Mouse (Mus musculus) heart, adult 2 months (tissue): ENCODE data around the gene Rrp9. TPM values are rescaled to one million over a fixed set of nuclear protein-coding genes. Genes with fewer than 3 reads are reported as not detected.
A peak's percentile ranks its signal among the peaks of the same experiment; 100 is the strongest.

Experiments used
- DNase-seq, 2 experiments: peaks; one replicate each; pipeline ENCODE4 v3.0.0; 2021
- H3K27ac ChIP-seq: fragments of 200-600 bp; 2 replicates; pipeline ENCODE4 v1.8.1; 2022
- H3K27me3 ChIP-seq: fragments of 200-500 bp; 2 replicates; pipeline ENCODE4 v1.6.1; 2012; ENCODE audit warnings: mild to moderate bottlenecking, low read length, inconsistent platforms, mixed read lengths; ENCODE audit not compliant: control insufficient read depth, insufficient read depth
- H3K36me3 ChIP-seq: fragments of 200-500 bp; 2 replicates; pipeline ENCODE4 v1.6.1; 2012; ENCODE audit warnings: low read length, inconsistent platforms; ENCODE audit not compliant: control insufficient read depth, insufficient read depth
- H3K4me1 ChIP-seq: fragments of 200-500 bp; 2 replicates; pipeline ENCODE4 v1.6.1; 2011; ENCODE audit warnings: low read length; ENCODE audit not compliant: control insufficient read depth, insufficient read depth
- H3K4me3 ChIP-seq: fragments of 200-600 bp; 2 replicates; pipeline ENCODE4 v1.8.1; 2022
- H3K79me2 ChIP-seq: fragments of 200-500 bp; replicated peaks from 2 replicates; pipeline ENCODE4 v1.6.1; 2012; ENCODE audit warnings: mild to moderate bottlenecking, inconsistent platforms, low read length, moderate library complexity, mixed read lengths; ENCODE audit not compliant: control insufficient read depth, insufficient read depth
- H3K9ac ChIP-seq: fragments of 200-500 bp; 2 replicates; pipeline ENCODE4 v1.6.1; 2012; ENCODE audit warnings: low read depth, mild to moderate bottlenecking, control low read depth, inconsistent platforms, low read length, mixed read lengths
- CTCF ChIP-seq: fragments of 200-600 bp; IDR thresholded peaks from 2 replicates; pipeline ENCODE4 v1.8.1; 2022; ENCODE audit warnings: antibody characterized with exemption, mild to moderate bottlenecking, moderate library complexity
- EP300 ChIP-seq: fragments of 200-500 bp; IDR thresholded peaks from 2 replicates; pipeline ENCODE4 v1.6.1; 2011; ENCODE audit warnings: low read depth, low read length, control low read depth; ENCODE audit not compliant: insufficient read depth
- POLR2A ChIP-seq: fragments of 200-500 bp; IDR thresholded peaks from 2 replicates; pipeline ENCODE4 v1.6.1; 2011; ENCODE audit warnings: mild to moderate bottlenecking, low read depth, low read length, control low read depth; ENCODE audit not compliant: insufficient read depth
- WGBS: fragments of 180-500 bp; shearing (Covaris S2); methylation state at CpG from one replicate; pipeline ENCODE4 v1.1.7; 2018; 5-methylcytosine and 5-hydroxymethylcytosine counted together
- intact Hi-C: fragments of 180-260 bp; cut with DNase I; formaldehyde crosslinking; loops from one replicate; pipeline ENCODE4 v1.15.1; 2025
- polyA plus RNA-seq: library from polyadenylated mRNA; depleted of rRNA; stranded (reverse); fragments of >200 nt; gene quantifications from 2 replicates; pipeline ENCODE4 v1.2.3, GENCODE M21; 2012
- total RNA-seq, 2 experiments: library from RNA; stranded (reverse); gene quantifications; 2 replicates each; pipeline ENCODE4 v1.2.3; 2021

Rrp9 gene
- total and polyA plus RNA-seq, 3 experiments = 18.9 to 23.4 (median 21.0) TPM

DNA sequence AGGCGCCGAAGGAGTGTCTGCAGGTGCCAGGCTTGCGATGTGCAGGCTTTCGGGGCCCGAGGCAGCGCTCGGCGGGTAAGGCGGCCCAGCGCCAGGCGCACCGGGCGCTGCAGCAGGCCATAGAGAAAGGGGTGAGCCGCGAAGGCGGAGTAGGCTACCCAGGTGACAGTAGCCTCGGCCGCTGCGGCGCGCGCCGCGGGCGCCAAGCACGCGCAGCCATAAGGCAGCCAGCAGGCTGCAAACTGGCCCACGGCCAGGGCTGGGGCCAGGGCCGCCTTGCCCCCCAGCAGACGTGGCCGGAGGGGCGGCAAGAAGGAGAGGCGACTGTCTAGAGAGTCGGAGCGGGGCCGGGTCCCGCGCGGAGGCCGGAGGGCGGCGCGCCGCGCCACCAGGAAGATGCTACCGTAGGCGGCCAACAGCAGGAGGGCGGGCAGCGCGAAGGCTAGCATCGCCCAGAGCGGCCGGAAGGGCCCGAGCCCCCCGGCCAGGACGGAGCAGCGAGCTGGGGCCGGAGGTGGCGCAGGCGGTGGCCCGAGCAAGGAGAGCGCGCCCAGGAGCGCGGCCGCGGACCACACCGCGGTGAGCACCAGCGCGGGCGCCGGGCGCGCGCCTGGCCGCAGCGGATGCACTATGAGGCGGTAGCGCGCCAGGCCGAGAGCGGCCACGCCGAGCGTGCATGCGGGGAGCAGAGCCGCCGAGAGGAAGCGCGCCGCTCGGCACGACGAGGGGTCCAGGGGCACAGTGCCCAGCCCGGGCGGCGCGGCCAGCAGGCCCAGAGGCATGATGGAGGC lies 10.8 kb upstream of the Rrp9 start:
- Histone ChIP-seq H3K9ac (peak overlapping the region; percentile 70), H3K27ac (peak overlapping the region; percentile 49), H3K36me3 (no peaks in the 10 kb centered on the region), H3K79me2 (0 out of 2 replicates have a peak, but pooled peaks cover under 1% of the 10 kb centered on the region), H3K4me1 (no peaks in the 10 kb centered on the region), H3K4me3 (peak overlapping the region; percentile 61), H3K27me3 (no peaks in the 10 kb centered on the region)
- no peak for TF ChIP-seq EP300
- TF ChIP-seq POLR2A = no peak
- TF ChIP-seq CTCF = no peak
- peak; percentile 75 to 78 for DNase-seq
- 4% methylated on average over 99 of the region's 99 CpGs for WGBS
- intact Hi-C loops = no loop called here

DNA sequence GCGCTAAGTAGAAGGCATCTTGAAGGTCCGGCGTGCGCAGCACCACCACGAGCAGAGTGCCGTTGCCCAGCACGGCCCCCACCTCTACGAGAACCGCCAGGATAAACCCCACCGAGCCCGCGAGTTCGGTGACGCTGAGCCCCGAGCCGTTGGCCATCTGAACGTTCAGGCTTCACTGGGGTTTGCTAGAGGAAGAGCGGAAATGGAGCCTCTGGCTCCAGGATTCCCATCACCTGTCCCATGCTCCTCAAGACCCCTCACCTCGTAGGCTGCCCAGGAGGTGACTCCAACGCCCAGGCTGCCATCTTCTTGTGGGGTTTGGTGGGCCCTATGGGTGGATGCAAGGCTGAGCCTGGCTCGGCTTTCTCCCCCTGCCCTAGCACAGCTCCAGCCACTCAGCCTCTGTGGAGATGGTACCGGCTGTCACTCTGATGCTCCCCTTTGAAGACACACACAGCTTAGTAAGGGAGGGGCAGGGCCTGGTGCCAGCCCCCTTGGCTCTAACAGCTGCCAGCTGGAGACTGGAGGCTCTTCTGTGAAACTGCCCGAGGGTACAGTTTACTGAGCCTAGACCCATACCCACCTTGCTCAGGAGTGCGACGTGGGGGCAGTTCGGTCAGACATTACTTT lies 10.1 kb upstream of the Rrp9 start, which contains the start of gene Gpr62:
TSS of gene Gpr62 (minus strand) at position 368 of the 630 bp plus-strand sequence.
- peak within 1 kb of the TSS; percentile 61 for H3K4me3 ChIP-seq
- H3K27me3 ChIP-seq = no peaks in the 10 kb centered on the region
- intact Hi-C loops = no loop called here
- H3K27ac ChIP-seq = peak within 1 kb of the TSS; percentile 49
- 30% methylated on average over 26 of the region's 26 CpGs for WGBS
- DNase-seq = no peak
- H3K36me3 ChIP-seq = no peaks in the 10 kb centered on the region
- H3K9ac ChIP-seq = peak within 1 kb of the TSS; percentile 70
- no peak for TF ChIP-seq POLR2A
- TF ChIP-seq EP300 = no peak
- TF ChIP-seq CTCF = no peak
- no peaks in the 10 kb centered on the region for H3K4me1 ChIP-seq
- no peaks in the 10 kb centered on the region for H3K79me2 ChIP-seq

DNA sequence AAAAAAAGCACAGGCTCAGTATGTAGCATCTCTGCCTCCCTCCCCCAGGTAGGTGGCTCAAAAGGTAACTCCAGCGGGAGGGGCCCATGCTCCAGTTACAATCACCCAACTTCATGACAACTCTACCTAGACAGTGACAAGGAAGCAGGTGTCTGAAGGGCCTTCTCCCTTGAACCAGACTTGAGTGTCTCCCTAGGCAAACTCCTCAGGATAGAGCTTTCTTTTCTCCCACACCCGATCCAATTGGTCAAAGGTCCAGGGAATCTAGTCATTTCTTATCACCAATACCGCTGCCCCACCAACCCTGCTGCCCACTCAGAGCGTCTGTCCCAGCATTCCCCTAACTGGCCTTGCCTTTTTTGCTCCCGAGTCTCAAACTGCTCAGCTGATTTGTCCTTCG lies 9.0 kb upstream of the Rrp9 start:
- Histone ChIP-seq H3K36me3 (no peaks in the 10 kb centered on the region), H3K27ac (no peak overlapping the region), H3K9ac (no peak overlapping the region), H3K4me3 (no peak overlapping the region), H3K79me2 (no peaks in the 10 kb centered on the region), H3K4me1 (no peaks in the 10 kb centered on the region; the same call in 1 of the 2 replicates), H3K27me3 (no peaks in the 10 kb centered on the region)
- DNase-seq = no peak
- TF ChIP-seq EP300 (no peak), CTCF (no peak), POLR2A (no peak)
- intact Hi-C loops = no loop called here
- WGBS = 80% methylated on average over 6 of the region's 6 CpGs

DNA sequence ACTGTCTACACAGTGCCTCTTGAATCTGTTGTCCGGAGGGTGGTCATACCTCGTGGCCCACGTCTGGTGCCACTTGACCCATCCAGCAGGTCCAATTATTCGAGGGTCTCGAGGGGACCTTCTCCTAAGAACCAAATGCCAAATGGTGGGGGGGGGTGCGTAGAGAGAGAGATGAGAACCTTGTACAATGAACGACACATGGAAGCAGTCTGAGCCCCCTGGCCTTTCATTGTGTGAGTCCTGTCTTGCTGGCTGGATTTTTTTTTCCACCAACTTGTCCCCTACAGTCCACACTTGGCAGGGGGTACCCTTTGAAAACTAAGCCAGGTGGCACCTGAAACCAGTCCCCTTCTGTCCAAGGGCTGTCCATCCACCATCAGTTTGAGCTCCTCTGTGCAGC lies 8.0 kb upstream of the Rrp9 start:
- WGBS = 93% methylated on average over 7 of the region's 7 CpGs

DNA sequence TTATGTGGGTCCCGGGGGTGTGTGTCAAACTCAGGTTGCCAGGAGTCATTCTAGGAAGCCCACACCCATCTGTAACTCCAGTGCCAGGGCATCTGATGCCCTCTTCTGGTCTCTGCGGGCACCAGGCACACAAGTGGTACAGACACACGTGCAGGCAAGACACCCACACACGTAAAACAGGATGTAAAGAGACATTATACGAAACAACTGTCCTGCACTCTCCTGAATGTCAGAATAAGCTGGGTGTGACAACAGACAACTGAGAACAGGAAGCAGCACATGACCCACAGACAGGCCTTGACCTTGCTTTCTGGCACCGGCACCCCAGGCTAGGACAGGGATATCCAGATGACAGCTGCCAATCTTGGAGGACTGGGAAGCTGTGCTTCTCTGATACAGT lies 6.4 kb upstream of the Rrp9 start:
- 0 out of 2 replicates have a peak, but pooled peaks have one; percentile 15 for TF ChIP-seq CTCF
- no peak for TF ChIP-seq EP300
- Histone ChIP-seq H3K79me2 (no peaks in the 10 kb centered on the region), H3K4me3 (no peak overlapping the region), H3K27ac (no peak overlapping the region), H3K9ac (no peak overlapping the region), H3K4me1 (peaks cover 5% of the 10 kb centered on the region), H3K27me3 (no peaks in the 10 kb centered on the region), H3K36me3 (no peaks in the 10 kb centered on the region)
- intact Hi-C loops = no loop called here
- no peak for DNase-seq
- 52% methylated on average over 6 of the region's 6 CpGs for WGBS

More for the DNA sequence above, 8.0 kb upstream of the Rrp9 start:
- intact Hi-C loops = no loop called here
- H3K4me1 ChIP-seq = peaks cover 4% of the 10 kb centered on the region; the same call in 1 of the 2 replicates
- no peak overlapping the region for H3K9ac ChIP-seq
- no peaks in the 10 kb centered on the region for H3K36me3 ChIP-seq
- no peak for TF ChIP-seq POLR2A
- H3K79me2 ChIP-seq = no peaks in the 10 kb centered on the region
- no peak for DNase-seq
- no peak overlapping the region for H3K4me3 ChIP-seq
- H3K27me3 ChIP-seq = no peaks in the 10 kb centered on the region
- no peak overlapping the region for H3K27ac ChIP-seq

DNA sequence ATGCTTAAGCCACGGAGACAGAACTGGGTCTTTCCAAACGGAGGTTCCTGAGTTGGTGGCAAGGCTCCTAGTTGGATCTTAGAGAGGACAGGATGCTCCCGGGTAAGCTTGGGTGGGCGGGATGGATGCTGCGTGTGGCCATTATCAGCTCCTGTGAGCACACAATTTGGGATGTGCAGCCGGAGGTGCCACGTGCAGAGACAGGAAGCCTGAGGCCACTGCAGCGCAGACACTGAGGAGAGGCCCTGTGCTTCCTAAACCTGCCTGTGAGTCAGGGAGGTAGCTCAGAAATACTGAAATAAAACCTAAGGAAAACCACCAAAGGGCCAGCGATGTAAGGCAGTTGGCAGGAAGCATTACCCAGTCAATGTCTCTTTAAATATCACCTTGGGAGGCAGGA lies 6.0 kb upstream of the Rrp9 start:
- Histone ChIP-seq H3K4me1 (peaks cover 6% of the 10 kb centered on the region), H3K9ac (no peak overlapping the region), H3K27me3 (no peaks in the 10 kb centered on the region), H3K36me3 (no peaks in the 10 kb centered on the region), H3K79me2 (no peaks in the 10 kb centered on the region), H3K4me3 (no peak overlapping the region), H3K27ac (no peak overlapping the region)
- intact Hi-C loops = no loop called here
- TF ChIP-seq CTCF = no peak
- no peak for TF ChIP-seq POLR2A
- no peak for DNase-seq
- 45% methylated on average over 9 of the region's 9 CpGs for WGBS
